8 mouse cellular contexts compared by ENCODE assay signal in genomic region chr6:125380372-125381360, GRCm38 (mm10). TPM values are rescaled to one million over a fixed set of nuclear protein-coding genes. Genes with fewer than 3 reads are reported as not detected.
DNase-seq lines count a peak whose midpoint lies in the region; ATAC-seq and TF ChIP-seq lines count a peak whose summit lies in the region.

Gene Plekhg6 (minus strand): TSS chr6:125380793.

- ATAC-seq in embryonic facial prominence, embryonic 14.5 days (ENCODE audit: low read depth) = no peak
- peak; percentile 34; the same call in 1 of the 2 replicates for ATAC-seq in stomach, embryonic 16.5 days (ENCODE audit: insufficient read depth, low FRiP score)

- H3K36me3 ChIP-seq in embryonic facial prominence, embryonic 14.5 days (ENCODE audit: control insufficient read depth, insufficient read depth, low read length) = no peaks in the 10 kb centered on the region
- no peaks in the 10 kb centered on the region for H3K36me3 ChIP-seq in stomach, embryonic 16.5 days (ENCODE audit: control insufficient read depth, insufficient read depth, low read length)

- no peak within 1 kb of the TSS for H3K27ac ChIP-seq in embryonic facial prominence, embryonic 14.5 days (replicated peaks; ENCODE audit: low read depth, low read length)
- H3K27ac ChIP-seq in stomach, embryonic 16.5 days (ENCODE audit: low read length) = no peak within 1 kb of the TSS

- peak within 1 kb of the TSS; percentile 74 for H3K4me2 ChIP-seq in embryonic facial prominence, embryonic 14.5 days (ENCODE audit: low read depth, low read length)
- H3K4me2 ChIP-seq in stomach, embryonic 16.5 days (ENCODE audit: low read depth, low read length) = peak within 1 kb of the TSS; percentile 82

- DNase-seq in heart, adult 11 months = peak; percentile 89
- no peak for DNase-seq in heart, postnatal 36 days
- DNase-seq in embryonic facial prominence, embryonic 14.5 days (ENCODE audit: low spot score) = no peak
- peak; percentile 69 to 73 for DNase-seq in kidney, adult 8-10 months
- peak; percentile 58 for DNase-seq in lung, adult 2 months
- DNase-seq in embryo, embryonic 10 days (ENCODE audit: low spot score) = no peak
- DNase-seq in cerebellum, adult 9-11 months = no peak

- WGBS in embryonic facial prominence, embryonic 14.5 days = 12% methylated on average over 37 of the region's 40 CpGs
- 14% methylated on average over 40 of the region's 40 CpGs for WGBS in lung, adult 2 months
- WGBS in stomach, embryonic 16.5 days = 10% methylated on average over 39 of the region's 40 CpGs

- intact Hi-C loops in heart, postnatal 36 days (cut with DNase I) = no loop called here

- no peak for TF ChIP-seq CTCF in lung, adult 2 months (IDR thresholded peaks at IDR 0.05; ENCODE audit: insufficient read depth, low read length)

- H3K4me1 ChIP-seq in embryonic facial prominence, embryonic 14.5 days (ENCODE audit: control insufficient read depth, insufficient read depth, low read length) = peaks cover 20% of the 10 kb centered on the region
- peaks cover 7% of the 10 kb centered on the region for H3K4me1 ChIP-seq in lung, adult 2 months (ENCODE audit: control insufficient read depth, insufficient read depth, low read length)
- H3K4me1 ChIP-seq in stomach, embryonic 16.5 days (ENCODE audit: control insufficient read depth, insufficient read depth, low read length) = peaks cover 27% of the 10 kb centered on the region

- peaks cover 50% of the 10 kb centered on the region for H3K27me3 ChIP-seq in embryonic facial prominence, embryonic 14.5 days (replicated peaks; ENCODE audit: control insufficient read depth, insufficient read depth, low read length)
- H3K27me3 ChIP-seq in stomach, embryonic 16.5 days (ENCODE audit: control insufficient read depth, insufficient read depth, low read length) = peaks cover 17% of the 10 kb centered on the region

- peak within 1 kb of the TSS; percentile 44 for H3K4me3 ChIP-seq in embryonic facial prominence, embryonic 14.5 days (ENCODE audit: low read depth, low read length)
- peak within 1 kb of the TSS; percentile 55 for H3K4me3 ChIP-seq in lung, adult 2 months (replicated peaks; ENCODE audit: extremely low read depth, low read depth, low read length)
- peak within 1 kb of the TSS; percentile 54 for H3K4me3 ChIP-seq in stomach, embryonic 16.5 days (replicated peaks; ENCODE audit: low read length)

- H3K9me3 ChIP-seq in embryonic facial prominence, embryonic 14.5 days (ENCODE audit: control insufficient read depth, low read length) = no peaks in the 10 kb centered on the region
- H3K9me3 ChIP-seq in stomach, embryonic 16.5 days (replicated peaks; ENCODE audit: control insufficient read depth, low read length) = no peaks in the 10 kb centered on the region

- peak within 1 kb of the TSS; percentile 55 for H3K9ac ChIP-seq in embryonic facial prominence, embryonic 14.5 days (ENCODE audit: low read depth, low read length)
- H3K9ac ChIP-seq in stomach, embryonic 16.5 days (ENCODE audit: low read length) = peak within 1 kb of the TSS; percentile 71

- 0 out of 2 replicates have a peak, but pooled peaks have one; percentile 14 for TF ChIP-seq POLR2A in lung, adult 2 months (IDR thresholded peaks at IDR 0.05; ENCODE audit: borderline replicate concordance, extremely low read depth, low read depth, low read length)

RNA-seq across cellular contexts. Expression of gene Plekhg6, which starts in this region (rescaled TPM):
- not detected for total RNA-seq in heart, postnatal 36 days (2021)
- polyA plus RNA-seq in embryonic facial prominence, embryonic 14.5 days (2014; fragmentation: Nextera tagmentation; extraction: Ambion mirVana) = 1.0 and 1.4 TPM in 2 replicates
- 1.3 and 2.6 TPM in 2 replicates for polyA plus RNA-seq in lung, adult 2 months (2012; rRNA removed)
- polyA plus RNA-seq in stomach, embryonic 16.5 days (2015; fragmentation: Nextera tagmentation; extraction: Ambion mirVana) = 6.3 and 8.2 TPM in 2 replicates

Comparison
In these comparisons a context has a peak if more than half of its experiments do, and no peak if none do; other contexts are left out.
1. DNase-seq: peak in heart, adult 11 months (single experiment), kidney, adult 8-10 months (2 of 2) and lung, adult 2 months (single experiment); none in heart, postnatal 36 days (0 of 2), embryonic facial prominence, embryonic 14.5 days (single experiment), embryo, embryonic 10 days (single experiment) and cerebellum, adult 9-11 months (single experiment).
2. Peak in every context shown above with its lines, with median percentiles within 50 percentile points of each other: H3K4me3 ChIP-seq.